Mouse (Mus musculus) Patski (cell line): ENCODE results near the gene Gm49776. TPM values are rescaled to one million over a fixed set of nuclear protein-coding genes. Genes with fewer than 3 reads are reported as not detected.
A peak's percentile ranks its signal among the peaks of the same experiment; 100 is the strongest.

ENCODE experiments used
- ATAC-seq: fragments of 100-300 bp; one replicate; pipeline ENCODE4 v1.8.0; 2021
- CTCF ChIA-PET: fragments of 350-600 bp; sonication (Branson Sonifier 250); formaldehyde crosslinking; loops from one replicate; lab custom pipeline; 2022; ENCODE audit warnings: inconsistent platforms; lab: Charles Lee
- POLR2A ChIA-PET: fragments of 350-600 bp; sonication (Branson Sonifier 250); formaldehyde crosslinking; loops from one replicate; lab custom pipeline; 2022; ENCODE audit warnings: antibody characterized with exemption, inconsistent platforms; lab: Charles Lee
- DNase-seq: peaks from one replicate; pipeline ENCODE4 v3.0.0-alpha.2; 2011; ENCODE audit warnings: low read depth, low spot score
- H3K27me3 ChIP-seq: fragments of 371-371 bp; one replicate; pipeline ENCODE4 v1.5.1; 2021
- CTCF ChIP-seq: fragments of 100-300 bp; IDR thresholded peaks from one replicate; pipeline ENCODE4 v1.5.1; 2021
- in situ Hi-C: fragments of 300-500 bp; cut with MboI; formaldehyde crosslinking; loops from 3 replicates; pipeline ENCODE4 v1.11.1; 2018; ENCODE audit warnings: low pct_unique_long_range_greater_than_20kb, mixed read lengths
- polyA plus RNA-seq: library from polyadenylated mRNA; unstranded; gene quantifications from one replicate; pipeline ENCODE4 v1.2.3, GENCODE M21; 2021

Gm49776 gene
- polyA plus RNA-seq, 1 experiment from 2014 or later = 7.6 TPM

DNA sequence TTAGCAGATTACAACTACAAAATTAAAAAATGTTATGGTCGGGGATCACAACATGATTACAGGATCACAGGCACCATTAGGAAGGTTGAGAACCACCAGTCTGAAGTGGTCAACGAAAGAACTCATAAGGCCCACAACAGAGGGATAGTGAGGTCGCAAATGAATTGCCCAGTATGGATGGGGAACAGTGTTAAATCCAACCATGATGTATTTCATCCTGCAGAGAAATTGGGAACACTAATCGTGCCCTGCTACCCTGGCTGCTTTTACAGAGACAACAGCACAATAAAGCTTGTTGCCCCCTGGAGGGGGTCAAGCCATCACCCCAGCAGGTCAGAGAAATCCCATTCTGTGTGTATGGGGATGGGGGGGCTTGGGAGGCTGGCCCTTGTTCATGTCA, 7.9 kb downstream of the Gm49776 start:
- no peaks in the 10 kb centered on the region for H3K27me3 ChIP-seq
- no peak for TF ChIP-seq CTCF
- no peak for ATAC-seq
- ChIA-PET POLR2A (no interaction called here), CTCF (no interaction called here)
- in situ Hi-C loops = no loop called here
- no peak for DNase-seq

GRCm38 (mm10) chr16:18249364-18249967, 8.7 kb downstream of the Gm49776 start:
- DNase-seq = no peak
- in situ Hi-C loops = no loop called here
- ChIA-PET POLR2A (interaction anchor here (0.7 kb wide), 1 partner anchor 132 kb away, joined by 3 read pairs; no protein-coding TSS in a partner anchor), CTCF (no interaction called here)
- TF ChIP-seq CTCF = no peak
- no peak for ATAC-seq
- H3K27me3 ChIP-seq = no peaks in the 10 kb centered on the region

GRCm38 (mm10) chr16:18248433-18249363, 9.4 kb downstream of the Gm49776 start, which contains the start of the genes Trmt2a and Ranbp1:
Gene Trmt2a, plus strand, starts transcription at chr16:18248679.
Gene Ranbp1, minus strand, starts transcription at chr16:18248732.
- DNase-seq (peak; percentile 87), ATAC-seq (peak; percentile 90)
- no peak for TF ChIP-seq CTCF
- ChIA-PET POLR2A (interaction anchor here (0.7 to 1.4 kb wide), 2 partner anchors 12 to 131 kb away, joined by 3 to 4 read pairs; no protein-coding TSS in a partner anchor), CTCF (interaction anchor here (1.2 kb wide), 1 partner anchor 13 kb away, joined by 4 read pairs; no protein-coding TSS in a partner anchor)
- no peaks in the 10 kb centered on the region for H3K27me3 ChIP-seq
- in situ Hi-C loops = no loop called here

- in situ Hi-C loops = no loop called here
- ChIA-PET POLR2A (interaction anchor here (0.6 to 1.4 kb wide), 3 partner anchors 11 to 375 kb away, joined by 3 to 5 read pairs (median 4); no protein-coding TSS in a partner anchor), CTCF (interaction anchor here (1.2 kb wide), 1 partner anchor 12 kb away, joined by 4 read pairs; no protein-coding TSS in a partner anchor)
- no peaks in the 10 kb centered on the region for H3K27me3 ChIP-seq
- DNase-seq = no peak
- peak; percentile 23 for ATAC-seq
- no peak for TF ChIP-seq CTCF
Measured at GRCm38 (mm10) chr16:18247521-18248399, 10.4 kb downstream of the Gm49776 start.

DNA sequence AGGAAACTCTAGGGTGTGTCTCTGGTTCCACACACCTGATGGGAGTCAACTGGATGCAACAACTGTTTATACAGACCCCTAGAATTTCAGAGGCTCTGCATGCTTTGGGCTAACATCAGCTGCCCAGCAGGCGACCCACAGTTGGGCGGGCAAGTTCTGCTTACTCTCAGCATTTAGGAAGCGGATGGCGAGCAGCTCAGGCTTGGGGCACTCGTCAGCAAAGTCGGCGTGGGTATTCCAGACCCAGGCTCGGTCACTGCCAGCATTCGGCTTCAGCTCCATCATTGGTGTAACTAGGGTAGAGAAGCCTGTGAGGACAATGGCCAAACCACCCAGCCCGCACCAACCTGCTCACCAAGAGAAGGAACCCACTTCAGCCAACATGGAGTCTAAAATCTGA, 16.5 kb downstream of the Gm49776 start:
- in situ Hi-C loops = no loop called here
- DNase-seq = no peak
- no peaks in the 10 kb centered on the region for H3K27me3 ChIP-seq
- CTCF ChIA-PET = no interaction called here
- POLR2A ChIA-PET = interaction anchor here (1.2 kb wide), 1 partner anchor 161 kb away, joined by 3 read pairs; no protein-coding TSS in a partner anchor
- ATAC-seq = no peak
- TF ChIP-seq CTCF = no peak

DNA sequence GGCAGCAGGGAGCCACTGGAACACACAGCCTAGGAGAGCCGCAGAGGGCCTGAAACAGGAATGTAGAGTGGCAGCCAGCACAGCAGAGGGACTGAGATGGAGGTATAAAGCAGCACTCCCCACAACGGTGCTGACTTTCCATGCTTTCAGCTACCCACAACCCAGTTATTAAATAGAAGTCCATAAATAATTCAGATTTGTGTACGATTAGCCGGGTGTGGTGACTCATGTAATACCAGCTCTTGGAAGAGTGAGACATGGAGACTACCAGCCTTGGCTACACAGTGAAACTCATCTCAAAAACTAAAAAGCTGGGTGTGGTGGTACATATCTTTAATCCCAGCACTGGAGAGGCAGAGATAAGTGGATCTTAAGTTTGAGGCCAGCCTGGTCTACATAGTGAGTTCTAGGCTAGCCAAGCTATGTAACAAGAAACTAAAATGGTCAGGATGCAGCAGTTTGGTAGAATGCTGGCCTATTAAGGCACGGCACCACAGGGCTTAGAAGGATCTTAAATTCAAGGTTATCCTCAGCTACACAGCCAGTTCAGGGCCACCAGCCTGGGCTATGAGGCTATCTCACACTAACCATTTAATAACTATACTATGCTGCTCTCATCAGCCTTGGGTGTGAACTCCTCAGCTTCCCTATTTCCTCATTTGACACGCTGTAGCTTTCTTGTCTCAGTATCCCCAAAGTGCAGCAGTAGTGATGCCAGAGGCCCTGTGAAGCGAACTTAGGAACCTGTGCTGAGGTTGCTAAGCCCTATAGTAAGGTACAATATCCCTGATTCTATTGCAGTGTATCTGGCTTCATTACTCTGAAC, 21.2 kb downstream of the Gm49776 start:
- DNase-seq (no peak), ATAC-seq (no peak)
- POLR2A ChIA-PET = interaction anchor here (0.6 to 0.8 kb wide), 2 partner anchors 11 to 18 kb away, joined by 3 to 4 read pairs; partner anchors contain the start of genes Ranbp1 and Trmt2a
- in situ Hi-C loops = no loop called here
- no peak for TF ChIP-seq CTCF
- CTCF ChIA-PET = interaction anchor here (1.8 kb wide), 1 partner anchor 11 kb away, joined by 4 read pairs; no protein-coding TSS in a partner anchor
- H3K27me3 ChIP-seq = no peaks in the 10 kb centered on the region

GRCm38 (mm10) chr16:18235389-18236065, 22.6 kb downstream of the Gm49776 start:
- TF ChIP-seq CTCF = no peak
- ChIA-PET POLR2A (interaction anchor here (0.7 kb wide), 1 partner anchor 15 kb away, joined by 3 read pairs; no protein-coding TSS in a partner anchor), CTCF (interaction anchor here (0.7 to 1.8 kb wide), 2 partner anchors 12 to 49 kb away, joined by 3 to 4 read pairs; no protein-coding TSS in a partner anchor)
- in situ Hi-C loops = no loop called here
- DNase-seq = no peak
- no peaks in the 10 kb centered on the region for H3K27me3 ChIP-seq
- peak; percentile 44 for ATAC-seq

GRCm38 (mm10) chr16:18234671-18235388, 23.3 kb downstream of the Gm49776 start, which contains the start of gene Zdhhc8:
Gene Zdhhc8, minus strand, starts transcription at chr16:18235136.
- CTCF ChIA-PET = interaction anchor here (0.7 kb wide), 1 partner anchor 48 kb away, joined by 3 read pairs; no protein-coding TSS in a partner anchor
- H3K27me3 ChIP-seq = no peaks in the 10 kb centered on the region
- TF ChIP-seq CTCF = no peak
- POLR2A ChIA-PET = interaction anchor here (0.7 kb wide), 1 partner anchor 15 kb away, joined by 3 read pairs; no protein-coding TSS in a partner anchor
- peak; percentile 68 for ATAC-seq
- no peak for DNase-seq
- in situ Hi-C loops = no loop called here
